Mouse (Mus musculus): ENCODE data around the gene Rhd.

DNA sequence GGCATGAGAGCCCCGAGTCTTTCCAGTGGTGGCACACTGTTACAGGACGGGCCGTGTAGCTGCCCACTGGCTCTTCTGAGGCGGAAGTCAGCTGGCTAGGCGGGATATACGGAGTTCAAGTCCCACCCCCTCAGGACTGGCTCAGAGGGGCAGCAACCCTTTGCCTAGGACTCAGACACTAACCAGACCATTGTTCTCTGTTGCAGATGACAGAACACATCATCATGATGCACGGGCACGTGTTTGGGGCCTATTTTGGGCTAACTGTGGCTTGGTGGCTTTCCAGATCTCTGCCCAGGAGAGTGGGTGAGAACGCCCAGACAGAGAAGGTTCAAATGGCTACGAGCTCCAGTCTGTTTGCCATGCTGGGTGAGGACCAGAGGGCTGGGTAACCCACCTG lies 19.5 kb downstream of the Rhd start:
- TF ChIP-seq CTCF (IDR thresholded peaks at IDR 0.05; ENCODE audit: extremely low read depth, insufficient read depth, insufficient read length, insufficient replicate concordance) (no peak), POLR2A (IDR thresholded peaks at IDR 0.05; ENCODE audit: low read depth, low read length) (no peak)

All from spleen, adult 2 months (tissue).